Mouse (Mus musculus) small intestine, adult 2 months (tissue): ENCODE measurements around the gene Gdnf.

Experiments
- CTCF ChIP-seq: fragments of 200-500 bp; IDR thresholded peaks from 2 replicates; pipeline ENCODE4 v1.5.1; 2012; ENCODE audit warnings: low read depth, mild to moderate bottlenecking, control low read depth, inconsistent platforms, low read length, moderate library complexity, mixed read lengths; ENCODE audit not compliant: insufficient replicate concordance, insufficient read length; ENCODE audit errors: extremely low read depth
- POLR2A ChIP-seq: fragments of 200-500 bp; IDR thresholded peaks from 2 replicates; pipeline ENCODE4 v1.6.1; 2012; ENCODE audit warnings: low read depth, mild to moderate bottlenecking, control low read depth, inconsistent platforms, low read length, moderate library complexity

GRCm38 (mm10) chr15:7858841-7859240 is 48.2 kb downstream of the Gdnf start:
- no peak for TF ChIP-seq CTCF
- no peak for TF ChIP-seq POLR2A
